Mouse (Mus musculus) spleen, adult 18-20 months (tissue): ENCODE data around the gene Atp8b5.
A peak's percentile ranks its signal among the peaks of the same experiment; 100 is the strongest.

Source experiments
- DNase-seq, 2 experiments: peaks; one replicate each; pipeline ENCODE4 v3.0.0; 2022; ENCODE audit warnings: mixed read lengths in 2 of 2

Gene Atp8b5

DNA sequence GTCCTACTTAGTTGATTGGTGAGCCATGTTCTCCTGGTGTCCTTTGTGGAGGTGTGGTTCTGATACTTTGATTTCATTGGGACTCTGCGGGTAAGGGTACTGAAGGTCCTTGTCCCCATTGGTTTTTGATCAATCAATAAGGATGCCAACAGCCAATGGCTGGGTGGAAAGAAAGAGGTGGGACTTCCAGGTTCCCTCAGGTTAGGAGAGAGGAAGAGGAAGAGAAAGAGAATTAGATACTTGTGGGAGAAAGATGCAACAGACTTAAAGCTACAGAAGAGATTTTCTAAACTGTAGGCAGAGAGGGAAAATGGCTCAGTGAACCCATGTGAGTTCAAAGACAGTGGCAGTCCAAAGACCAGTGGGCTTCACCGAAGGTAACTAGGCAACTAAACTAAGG is 60.2 kb downstream of the Atp8b5 start:
- DNase-seq, result no peak

GRCm38 (mm10) chr4:43334771-43335170 is 67.8 kb downstream of the Atp8b5 start:
- DNase-seq, result no peak

GRCm38 (mm10) chr4:43336176-43336575 is 69.2 kb downstream of the Atp8b5 start:
- DNase-seq, result no peak

DNA sequence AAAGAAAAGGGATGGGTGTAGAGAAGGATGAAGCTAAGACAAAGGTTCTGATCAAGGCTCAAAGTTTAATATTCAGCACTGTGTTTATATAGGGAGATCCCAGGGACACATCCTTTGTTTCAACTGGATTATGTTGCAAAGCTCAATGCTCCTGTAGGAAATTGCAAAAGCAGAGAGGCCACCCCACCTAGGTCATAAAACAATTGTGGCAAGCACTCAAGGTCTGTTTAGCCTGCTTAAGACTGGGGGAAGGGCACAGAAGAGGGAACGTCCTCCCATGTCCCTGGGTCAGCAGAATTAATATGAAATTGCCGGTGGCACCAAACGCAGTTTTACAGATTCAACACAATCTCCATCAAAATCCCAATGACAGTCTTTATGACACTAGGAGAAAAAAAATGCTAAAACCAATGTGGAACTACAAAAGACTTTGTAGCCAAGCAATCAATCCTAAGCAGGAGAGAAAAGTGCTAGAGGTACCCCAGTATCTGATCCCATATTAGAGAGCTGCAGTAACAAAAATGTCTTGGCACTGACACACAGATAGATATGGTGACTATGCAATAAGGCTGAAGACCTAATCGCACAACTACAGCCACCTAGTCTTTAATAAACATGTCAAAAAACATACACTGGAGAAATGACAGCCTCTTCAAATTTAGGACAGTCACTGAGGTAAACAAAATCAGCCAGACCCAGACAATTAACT is 73.3 kb downstream of the Atp8b5 start:
- no peak for DNase-seq

- no peak for DNase-seq
Observed at GRCm38 (mm10) chr4:43341276-43341891, 74.4 kb downstream of the Atp8b5 start.

- DNase-seq, result no peak
Observed at GRCm38 (mm10) chr4:43342443-43342842, 75.5 kb downstream of the Atp8b5 start.

DNA sequence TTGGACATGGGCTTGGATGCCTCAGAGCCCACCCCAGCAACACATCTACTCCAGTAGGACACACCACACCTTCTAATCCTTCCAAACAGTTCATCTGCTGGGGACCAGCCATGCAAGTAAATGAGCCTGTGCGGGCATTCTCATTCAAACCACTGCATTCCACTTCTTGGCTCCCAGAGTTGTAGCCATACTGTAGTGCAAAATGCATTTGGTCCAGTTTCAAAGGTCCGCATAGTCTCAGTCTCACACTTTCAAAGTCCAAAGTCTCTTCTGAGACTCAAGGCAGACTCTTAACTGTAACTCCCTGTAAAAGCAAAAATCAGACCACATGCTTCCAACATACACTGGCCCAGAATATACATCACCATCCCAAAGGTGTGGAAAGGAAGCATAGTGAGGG is 78.0 kb downstream of the Atp8b5 start:
- no peak for DNase-seq

DNA sequence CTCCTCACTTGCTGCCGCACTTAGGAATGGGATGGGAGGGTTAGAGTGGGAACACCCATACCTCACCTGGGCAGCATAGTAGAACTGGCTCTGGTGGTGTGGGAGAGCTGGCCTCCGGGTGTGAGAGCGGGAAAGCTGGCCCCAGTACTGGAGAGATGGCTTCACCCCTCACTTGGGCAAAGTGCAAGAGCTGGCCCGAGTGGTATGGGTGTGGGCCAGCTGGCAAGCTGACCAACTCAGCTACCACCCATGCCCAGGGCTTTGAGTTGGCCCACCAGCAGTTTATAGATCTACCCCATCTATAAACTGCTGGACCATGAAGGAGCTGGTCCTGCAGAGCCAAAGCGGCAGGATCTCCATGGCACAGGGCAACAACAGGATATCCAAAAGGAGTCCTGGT is 82.2 kb downstream of the Atp8b5 start:
- no peak for DNase-seq

DNA sequence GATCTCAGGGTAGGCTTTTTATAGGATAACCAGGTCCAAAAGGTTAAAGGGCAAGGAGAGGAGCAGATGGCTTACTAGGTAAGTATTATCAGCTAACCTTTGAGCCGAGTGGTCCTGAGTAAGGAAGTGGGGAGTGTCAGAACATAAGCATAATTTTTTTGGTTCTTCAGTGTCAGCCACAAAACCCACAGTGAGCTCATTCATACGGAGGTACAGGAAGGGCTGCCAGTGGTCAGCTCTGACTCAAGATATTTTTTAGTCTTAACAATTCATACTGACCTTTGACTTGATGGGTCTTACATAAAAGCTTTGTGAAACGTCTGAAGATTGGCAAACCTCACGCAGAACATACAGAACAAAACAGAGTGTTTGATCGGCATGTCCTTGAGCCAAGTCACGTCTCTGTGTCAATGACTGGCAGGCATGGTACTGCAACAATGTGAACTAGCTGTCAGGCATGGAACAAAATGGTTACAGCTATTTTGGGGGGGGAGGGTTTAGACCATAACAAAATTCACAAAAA is 83.1 kb downstream of the Atp8b5 start:
- no peak for DNase-seq

DNA sequence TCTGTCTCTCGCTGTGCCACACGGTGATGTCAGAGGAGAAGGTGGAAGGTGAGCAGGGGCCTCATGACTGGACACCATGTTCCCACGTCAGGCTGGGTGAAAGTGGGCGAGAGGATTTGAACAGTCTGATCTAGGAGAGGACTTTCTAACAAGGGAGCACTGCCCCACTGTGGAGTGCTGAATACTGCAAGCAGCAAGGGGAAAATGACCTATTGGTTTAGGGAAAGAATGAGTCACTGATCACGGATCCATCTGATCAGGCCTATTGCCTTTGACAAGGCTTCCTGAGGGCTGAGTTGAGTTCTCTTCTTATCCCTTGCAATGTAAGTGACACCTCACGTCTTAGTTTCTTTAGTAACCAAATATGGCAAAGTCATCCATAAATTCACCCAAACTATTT is 86.7 kb downstream of the Atp8b5 start:
- no peak for DNase-seq

- no peak for DNase-seq
Observed at GRCm38 (mm10) chr4:43364914-43365560, 98.1 kb downstream of the Atp8b5 start.

DNA sequence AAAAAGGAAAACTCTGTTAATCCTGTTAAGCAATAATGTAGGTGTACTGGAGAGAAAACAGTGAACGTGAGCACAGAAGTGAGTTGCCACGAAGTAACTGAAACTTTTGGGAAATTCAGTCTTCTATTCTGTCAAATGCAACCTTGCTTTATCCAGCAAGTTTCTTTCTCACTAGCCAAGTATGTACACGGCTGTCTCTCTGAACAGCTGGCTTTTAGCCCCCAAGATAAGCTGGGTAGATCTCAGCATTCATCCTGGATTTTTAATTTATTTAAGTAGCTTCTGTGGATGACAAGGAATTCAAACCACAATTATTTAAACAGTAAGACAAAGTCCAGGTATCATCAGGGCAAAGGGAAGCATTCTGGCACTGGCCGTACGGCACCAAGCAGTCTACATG is 100.3 kb downstream of the Atp8b5 start:
- no peak for DNase-seq

DNA sequence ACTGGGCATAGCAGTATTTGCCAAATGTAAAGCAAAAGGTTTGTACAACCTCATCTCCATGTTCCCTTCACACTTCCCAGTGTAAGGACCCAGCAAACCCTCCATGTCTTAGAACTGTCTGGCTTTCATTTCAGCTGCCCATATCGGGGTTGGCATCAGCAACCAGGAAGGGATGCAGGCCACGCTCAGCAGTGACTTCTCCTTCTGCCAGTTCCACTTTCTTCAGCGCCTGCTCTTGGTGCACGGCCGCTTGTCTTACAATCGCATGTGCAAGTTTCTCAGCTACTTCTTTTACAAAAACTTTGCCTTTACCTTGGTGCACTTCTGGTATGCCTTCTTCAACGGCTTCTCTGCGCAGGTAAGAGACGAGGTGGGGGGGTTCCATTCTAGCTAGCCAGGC is 100.8 kb downstream of the Atp8b5 start:
- no peak for DNase-seq

DNA sequence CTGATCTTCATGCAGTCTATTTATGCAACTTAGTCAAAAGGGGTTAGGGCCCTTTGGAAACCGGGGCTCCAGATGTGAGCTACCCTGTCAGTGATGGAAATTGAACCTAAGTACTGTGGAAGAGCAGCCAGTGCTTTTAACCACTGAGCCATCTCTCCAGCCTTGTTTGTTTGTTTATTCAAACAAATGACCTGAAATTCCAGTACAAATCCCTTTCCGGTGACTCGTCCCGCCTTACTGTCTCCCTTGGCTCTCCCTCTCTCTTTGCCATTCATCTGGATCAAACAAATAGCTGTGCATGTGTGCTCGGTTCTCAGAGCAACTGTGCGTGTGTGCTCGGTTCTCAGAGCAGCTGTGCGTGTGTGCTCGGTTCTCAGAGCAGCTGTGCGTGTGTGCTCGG is 104.4 kb downstream of the Atp8b5 start:
- DNase-seq, result no peak

GRCm38 (mm10) chr4:43372155-43372554 is 105.2 kb downstream of the Atp8b5 start:
- no peak for DNase-seq

DNA sequence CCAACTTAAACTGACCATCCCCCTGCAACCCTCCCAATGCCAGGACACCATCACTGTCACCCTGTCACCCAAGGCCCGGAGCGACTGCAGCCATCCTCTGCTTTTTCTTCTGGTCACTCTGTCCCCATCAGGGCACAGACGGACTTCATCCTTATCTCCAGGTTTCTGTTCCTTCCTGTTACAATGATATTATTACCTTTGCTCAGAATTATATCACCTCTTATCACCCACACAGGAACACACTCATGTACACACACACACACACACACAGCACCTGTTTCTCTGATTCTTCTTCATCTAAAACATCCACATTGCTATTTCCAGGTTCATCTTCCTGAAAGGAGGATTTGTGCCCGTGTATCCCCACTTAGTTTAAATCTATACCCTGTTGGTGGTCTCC is 107.3 kb downstream of the Atp8b5 start:
- DNase-seq, result no peak

DNA sequence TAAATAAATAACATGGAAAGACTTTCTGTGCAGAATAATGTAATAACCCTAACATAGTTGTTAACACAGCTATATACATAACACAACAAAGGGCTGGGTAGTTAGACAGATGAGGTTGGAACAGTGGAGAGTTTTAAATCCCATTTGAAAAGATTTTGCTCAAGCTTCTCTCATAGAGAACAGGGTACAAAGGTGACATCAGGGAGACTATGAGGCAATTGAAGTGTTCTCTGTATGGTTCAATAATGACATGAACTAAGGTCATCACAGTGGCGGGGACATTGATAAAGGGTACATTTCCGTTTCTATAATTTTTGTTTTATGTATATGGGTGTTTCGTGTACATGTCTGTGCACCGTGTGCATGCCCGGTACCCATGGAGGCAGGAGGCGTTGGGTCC is 112.6 kb downstream of the Atp8b5 start:
- no peak for DNase-seq

- DNase-seq, result no peak
Observed at GRCm38 (mm10) chr4:43380951-43381350, 114.0 kb downstream of the Atp8b5 start.

DNA sequence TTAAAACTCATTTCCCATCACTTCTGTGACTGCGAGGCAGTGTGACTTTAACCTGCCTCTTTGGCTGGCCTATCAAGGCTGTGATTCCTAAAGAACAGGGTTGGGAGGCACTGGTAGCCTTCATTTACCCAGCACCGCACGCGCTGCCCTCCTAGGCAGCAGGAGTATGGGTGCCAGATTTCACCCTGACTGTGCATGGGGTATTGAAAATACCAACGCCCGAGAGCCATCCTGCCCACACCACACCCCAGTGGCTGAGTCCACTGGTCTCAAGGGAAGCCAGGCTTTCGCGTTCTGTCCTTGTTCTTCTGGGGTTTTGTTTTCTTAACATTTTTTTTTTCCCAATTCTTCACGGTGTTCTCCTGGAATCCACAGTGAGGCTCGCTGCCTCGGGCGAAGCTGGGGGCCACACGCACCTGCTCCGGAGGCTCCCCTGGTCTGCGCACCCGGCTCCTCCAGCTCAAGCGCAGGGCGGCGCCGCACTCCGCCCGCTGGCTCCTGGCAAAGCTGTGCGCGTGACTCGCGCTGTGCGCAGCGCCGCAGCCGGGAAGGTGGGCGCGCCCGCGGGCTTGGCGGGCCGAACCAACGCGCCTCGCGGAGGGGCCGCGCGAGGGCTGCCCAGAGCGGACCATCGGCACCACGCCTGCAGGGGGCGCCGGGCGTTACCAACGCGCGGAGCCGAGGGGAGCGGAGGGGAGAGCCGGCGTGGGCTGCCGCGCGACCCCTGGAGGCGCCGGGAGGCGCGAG is 114.6 kb downstream of the Atp8b5 start, which contains the start of gene Rusc2:
TSS of gene Rusc2 (plus strand) at position 572 of the 747 bp plus-strand sequence.
- peak; percentile 38 to 55 for DNase-seq

GRCm38 (mm10) chr4:43382155-43383020 is 115.4 kb downstream of the Atp8b5 start:
- no peak for DNase-seq

GRCm38 (mm10) chr4:43383246-43384082 is 116.5 kb downstream of the Atp8b5 start:
- DNase-seq, result no peak
